Mouse (Mus musculus) spleen, adult 2 months (tissue): ENCODE data around the gene Eed.

Source experiments
- CTCF ChIP-seq: fragments of 200-500 bp; IDR thresholded peaks from 2 replicates; pipeline ENCODE4 v1.5.1; 2011; ENCODE audit warnings: mild to moderate bottlenecking, inconsistent platforms; ENCODE audit not compliant: insufficient read depth, insufficient read length, insufficient replicate concordance; ENCODE audit errors: extremely low read depth
- POLR2A ChIP-seq: fragments of 200-500 bp; IDR thresholded peaks from 2 replicates; pipeline ENCODE4 v1.6.1; 2011; ENCODE audit warnings: low read depth, low read length, inconsistent platforms

- TF ChIP-seq POLR2A (no peak), CTCF (no peak)
These were observed 63.0 kb downstream of the Eed start for GRCm38 (mm10) chr7:89917776-89918175.
